Mouse (Mus musculus) stomach, embryonic 16.5 days (tissue): ENCODE results near the gene Asnsd1. TPM values are rescaled to one million over a fixed set of nuclear protein-coding genes. Genes with fewer than 3 reads are reported as not detected.
"Not testable (repeated sequence)": the region's sequence is repeated elsewhere in the genome, so short reads cannot be mapped to it uniquely, and the experiment has no call there.

Experiments
- ATAC-seq: fragments of 200-750 bp; cut with Nextera tagmentation; 2 replicates; pipeline ENCODE4 v1.8.0; 2017; ENCODE audit warnings: moderate number of reproducible peaks, moderate TSS enrichment; ENCODE audit not compliant: insufficient read depth, low FRiP score
- H3K27ac ChIP-seq: fragments of 300-500 bp; sonication (generic); 2 replicates; pipeline ENCODE4 v1.5.1; 2014; ENCODE audit warnings: low read length
- H3K27me3 ChIP-seq: fragments of 300-500 bp; sonication (generic); 2 replicates; pipeline ENCODE4 v1.6.1; 2014; ENCODE audit warnings: low read length, control low read depth, mixed read lengths; ENCODE audit not compliant: control insufficient read depth, insufficient read depth
- H3K36me3 ChIP-seq: fragments of 300-500 bp; sonication (generic); 2 replicates; pipeline ENCODE4 v1.6.1; 2014; ENCODE audit warnings: low read length; ENCODE audit not compliant: control insufficient read depth, insufficient read depth
- H3K4me1 ChIP-seq: fragments of 300-500 bp; sonication (generic); 2 replicates; pipeline ENCODE4 v1.6.1; 2014; ENCODE audit warnings: low read length, control low read depth, mixed read lengths; ENCODE audit not compliant: control insufficient read depth, insufficient read depth
- H3K4me2 ChIP-seq: fragments of 300-500 bp; sonication (generic); 2 replicates; pipeline ENCODE4 v1.6.1; 2014; ENCODE audit warnings: low read depth, low read length, mixed read lengths
- H3K4me3 ChIP-seq: fragments of 300-500 bp; sonication (generic); replicated peaks from 2 replicates; pipeline ENCODE4 v1.5.1; 2014; ENCODE audit warnings: mild to moderate bottlenecking, low read length
- H3K9ac ChIP-seq: fragments of 300-500 bp; sonication (generic); 2 replicates; pipeline ENCODE4 v1.6.1; 2014; ENCODE audit warnings: low read length
- H3K9me3 ChIP-seq: fragments of 300-500 bp; sonication (generic); replicated peaks from 2 replicates; pipeline ENCODE4 v1.6.1; 2016; ENCODE audit warnings: low read length, control low read depth; ENCODE audit not compliant: control insufficient read depth
- WGBS: fragments of 180-500 bp; shearing (Covaris S2); extraction: QIAGEN DNeasy Blood & Tissue Kit; methylation state at CpG from one replicate; pipeline ENCODE4 v1.1.7; 2014; 5-methylcytosine and 5-hydroxymethylcytosine counted together
- polyA plus RNA-seq: library from polyadenylated mRNA; unstranded; fragments of >200 nt; fragmentation: Nextera tagmentation; extraction: Ambion mirVana; gene quantifications from 2 replicates; pipeline ENCODE4 v1.2.1, GENCODE M21; 2015

Asnsd1 gene
- 67.5 and 67.6 TPM in 2 replicates for polyA plus RNA-seq

DNA sequence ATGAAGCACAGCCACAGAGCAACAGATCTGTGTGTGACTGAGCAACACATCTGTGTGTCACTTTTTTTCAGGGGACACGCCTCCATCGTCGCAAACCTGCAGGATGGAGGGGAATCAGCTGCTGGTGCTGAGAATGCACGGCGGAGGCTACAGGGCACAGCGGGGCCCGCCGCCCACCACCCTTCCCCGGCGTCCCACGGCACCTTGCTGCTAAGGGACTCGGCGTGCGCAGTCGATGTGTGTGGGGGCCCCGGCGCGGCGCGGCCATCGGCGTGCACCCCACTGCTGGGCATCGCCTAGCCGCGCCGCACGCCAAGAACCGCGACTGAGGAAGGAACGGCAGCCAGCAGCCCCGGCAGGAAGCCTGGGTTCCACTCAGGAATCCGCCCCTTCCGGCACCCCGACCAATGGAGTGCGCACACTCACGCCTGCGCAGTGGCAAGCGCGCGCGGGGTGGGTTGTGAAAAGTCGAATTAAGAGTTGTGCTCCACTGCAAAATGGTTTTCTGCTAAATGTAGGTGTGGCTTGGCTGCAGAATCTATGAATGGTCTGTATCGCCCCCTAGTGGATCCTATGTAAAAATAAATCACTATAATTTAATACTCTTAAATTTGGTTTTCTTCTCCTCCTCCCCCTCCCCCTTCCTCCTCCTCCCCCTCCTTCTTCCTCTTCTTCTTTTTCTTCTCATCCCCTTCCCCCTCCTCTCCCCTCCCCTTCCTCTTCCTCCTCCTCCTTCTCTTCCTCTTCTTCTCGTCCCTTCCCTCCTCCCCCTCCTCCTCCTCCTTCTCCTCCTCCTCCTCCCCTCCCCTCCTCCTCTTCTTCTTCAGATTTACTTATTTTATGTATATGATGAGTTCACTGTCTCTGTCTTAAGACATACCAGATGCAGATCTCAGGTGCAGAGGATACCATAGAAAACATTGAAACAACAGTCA, at the start of gene Asnsd1, which contains the start of the genes Asdurf and Gm28551:
Gene Asnsd1 (minus strand): TSS at position 426 of the 935 bp plus-strand sequence.
Gene Asdurf (minus strand): TSS at position 293 of the 935 bp plus-strand sequence.
Gene Gm28551 (minus strand): TSS at position 341 of the 935 bp plus-strand sequence.
- H3K27ac ChIP-seq = peak within 1 kb of the TSS; percentile 86
- H3K9me3 ChIP-seq = no peaks in the 10 kb centered on the region
- peaks cover 14% of the 10 kb centered on the region for H3K36me3 ChIP-seq
- 0% methylated on average over 42 of the region's 44 CpGs for WGBS
- H3K4me1 ChIP-seq = peaks cover 5% of the 10 kb centered on the region; the same call in 1 of the 2 replicates
- peak; percentile 100 for ATAC-seq
- H3K4me3 ChIP-seq = peak within 1 kb of the TSS; percentile 92
- peak within 1 kb of the TSS; percentile 97 for H3K9ac ChIP-seq
- H3K27me3 ChIP-seq = no peaks in the 10 kb centered on the region
- peak within 1 kb of the TSS; percentile 58 for H3K4me2 ChIP-seq

DNA sequence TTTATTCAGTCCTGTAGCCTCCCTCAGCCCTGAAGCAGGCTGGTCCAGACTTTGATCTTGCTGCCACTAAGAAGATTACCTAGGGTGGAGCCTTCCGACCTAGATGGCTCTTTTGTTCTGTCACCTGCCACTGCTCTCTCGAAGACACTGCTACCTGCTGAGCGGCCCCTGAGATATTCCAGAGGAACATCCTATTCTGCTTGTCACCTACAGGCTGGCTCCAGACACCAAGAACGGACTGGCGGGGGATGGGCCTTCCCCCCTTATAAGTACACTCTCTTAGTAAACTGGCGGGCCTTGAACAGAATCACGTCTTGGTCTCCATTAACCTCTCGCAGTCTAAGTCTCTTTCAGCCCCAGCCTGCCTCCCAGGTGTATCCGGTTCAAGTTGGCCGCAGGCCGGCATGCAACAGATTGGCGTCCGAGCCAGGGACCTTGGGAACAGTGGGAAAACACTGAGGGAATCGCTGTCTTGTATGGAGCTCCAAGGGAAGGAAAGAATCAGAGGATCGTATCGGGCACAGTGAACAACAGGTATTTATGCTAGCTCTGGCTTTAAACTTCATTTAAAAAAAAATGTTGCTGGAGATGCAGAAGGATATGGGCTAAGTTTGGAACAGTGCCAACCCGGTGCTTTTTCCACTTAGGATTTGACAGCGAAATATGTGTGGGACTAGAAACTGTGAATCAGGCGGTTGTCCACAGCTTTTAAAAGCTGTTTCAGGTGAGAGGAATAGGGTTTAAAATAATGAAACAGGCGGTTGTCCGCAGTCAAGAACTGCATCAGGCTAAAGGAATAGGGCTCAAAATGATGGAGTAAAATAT, 41.6 kb upstream of the Asnsd1 start:
- not testable (repeated sequence) for H3K4me1 ChIP-seq, H3K27ac ChIP-seq, H3K36me3 ChIP-seq, H3K27me3 ChIP-seq, H3K9ac ChIP-seq, ATAC-seq, H3K4me3 ChIP-seq, H3K9me3 ChIP-seq
- H3K4me2 ChIP-seq = peak overlapping the region; percentile 32; the same call in 1 of the 2 replicates
- 28% methylated on average over 21 of the region's 21 CpGs for WGBS

DNA sequence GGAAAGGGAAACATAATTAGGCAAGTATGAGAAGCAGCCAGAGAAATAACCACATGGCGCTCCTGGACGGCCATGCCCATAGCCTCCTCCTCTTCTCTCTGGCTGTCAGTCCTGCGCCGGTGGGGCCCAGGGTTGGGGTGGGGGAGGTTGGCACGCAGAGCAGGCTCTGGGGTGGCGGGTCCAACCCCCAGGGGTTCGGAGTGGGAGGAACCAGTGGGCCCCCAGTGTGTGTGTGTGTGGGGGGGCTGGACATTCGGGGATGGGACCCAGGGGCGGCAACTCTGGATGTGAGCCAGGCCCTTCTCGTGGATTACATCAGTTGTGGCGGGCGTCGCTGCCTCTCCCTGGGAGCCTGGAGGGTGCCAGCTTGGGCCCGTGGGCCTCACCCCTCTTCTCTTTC, 36.2 kb upstream of the Asnsd1 start:
- Histone ChIP-seq H3K4me3 (no peak overlapping the region), H3K27ac (no peak overlapping the region), H3K36me3 (no peaks in the 10 kb centered on the region), H3K9ac (no peak overlapping the region), H3K27me3 (no peaks in the 10 kb centered on the region), H3K4me1 (no peaks in the 10 kb centered on the region), H3K4me2 (no peak overlapping the region), H3K9me3 (peaks cover 3% of the 10 kb centered on the region; the same call in 1 of the 2 replicates)
- no peak for ATAC-seq
- WGBS = 90% methylated on average over 13 of the region's 14 CpGs

DNA sequence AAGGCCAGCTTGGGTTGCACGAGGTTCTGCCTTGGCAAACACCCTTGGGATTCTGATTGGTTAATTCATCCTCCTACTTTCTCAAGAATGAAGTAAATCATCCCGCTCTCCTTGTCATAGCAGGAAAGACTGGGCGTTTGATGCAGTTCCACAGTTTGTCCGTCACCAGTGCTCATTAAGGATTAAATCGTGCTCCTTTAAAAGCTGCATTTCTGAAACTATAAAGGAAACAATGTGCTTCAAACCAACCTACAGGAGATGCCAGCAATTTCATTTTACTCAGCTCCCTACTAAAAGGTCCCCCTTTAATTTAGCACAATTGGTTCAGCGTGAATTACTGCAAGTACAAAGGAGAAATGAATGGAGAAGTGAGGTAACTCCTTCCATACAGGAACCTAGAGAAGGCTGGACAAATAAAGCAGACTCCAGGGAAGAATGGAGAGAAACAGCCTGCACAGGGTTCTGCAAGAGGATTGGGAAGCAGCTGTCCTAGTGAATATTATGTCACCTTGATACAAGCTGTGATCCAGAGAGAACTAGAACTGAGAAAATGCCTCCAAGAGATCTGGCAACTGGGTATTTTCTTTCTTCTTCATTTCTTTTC, 31.6 kb upstream of the Asnsd1 start:
- no peak for ATAC-seq
- Histone ChIP-seq H3K27ac (no peak overlapping the region), H3K36me3 (no peaks in the 10 kb centered on the region), H3K9me3 (no peaks in the 10 kb centered on the region), H3K4me1 (no peaks in the 10 kb centered on the region), H3K4me3 (no peak overlapping the region), H3K27me3 (no peaks in the 10 kb centered on the region), H3K9ac (no peak overlapping the region), H3K4me2 (no peak overlapping the region)
- WGBS = 67% methylated on average over 6 of the region's 6 CpGs

DNA sequence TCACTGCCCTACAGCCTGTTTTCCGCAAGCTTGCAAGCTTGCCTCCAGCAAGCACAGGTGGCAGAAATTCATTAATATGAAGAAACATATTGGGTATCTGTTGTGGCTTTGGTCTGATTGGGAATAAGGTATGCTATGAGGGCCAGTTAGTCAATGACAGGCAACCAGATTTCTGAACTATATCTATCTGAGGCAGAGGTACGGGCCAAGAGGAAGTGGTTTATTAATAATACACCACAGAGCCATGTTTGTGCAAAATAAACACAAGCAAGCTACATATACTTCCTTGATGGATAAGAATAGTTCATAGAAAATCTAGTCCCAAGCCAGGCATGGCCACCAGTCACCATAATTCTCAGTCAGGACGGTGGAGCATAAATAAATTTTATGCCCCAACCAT, 25.2 kb upstream of the Asnsd1 start:
- Histone ChIP-seq H3K4me1 (no peaks in the 10 kb centered on the region), H3K27me3 (no peaks in the 10 kb centered on the region), H3K4me2 (no peak overlapping the region), H3K9ac (no peak overlapping the region), H3K9me3 (no peaks in the 10 kb centered on the region), H3K27ac (no peak overlapping the region), H3K4me3 (no peak overlapping the region), H3K36me3 (no peaks in the 10 kb centered on the region)
- 68% methylated on average over 3 of the region's 3 CpGs for WGBS
- no peak for ATAC-seq

DNA sequence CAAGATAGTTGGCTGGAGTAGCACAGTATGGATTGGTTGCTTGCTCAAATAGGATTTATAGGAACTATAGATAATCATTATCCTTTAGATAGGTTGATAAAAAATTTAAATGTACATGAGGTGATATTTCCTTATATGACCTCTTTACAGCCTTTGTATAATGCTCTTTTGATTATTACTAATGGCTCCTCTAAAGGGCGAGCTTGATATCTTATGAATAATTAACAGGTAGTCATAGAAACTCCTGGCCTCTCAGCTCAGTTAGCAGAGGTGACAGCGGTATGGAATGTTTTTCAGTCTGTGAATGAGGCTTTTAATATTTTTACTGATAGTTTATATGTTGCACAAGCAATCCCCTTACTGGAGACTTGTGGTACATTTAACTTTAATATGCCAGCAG, 23.4 kb upstream of the Asnsd1 start:
- H3K27ac ChIP-seq, H3K9ac ChIP-seq, H3K4me1 ChIP-seq, H3K4me3 ChIP-seq, H3K9me3 ChIP-seq, H3K36me3 ChIP-seq, ATAC-seq, H3K4me2 ChIP-seq, H3K27me3 ChIP-seq: not testable (repeated sequence)
- 62% methylated on average over 2 of the region's 2 CpGs for WGBS

DNA sequence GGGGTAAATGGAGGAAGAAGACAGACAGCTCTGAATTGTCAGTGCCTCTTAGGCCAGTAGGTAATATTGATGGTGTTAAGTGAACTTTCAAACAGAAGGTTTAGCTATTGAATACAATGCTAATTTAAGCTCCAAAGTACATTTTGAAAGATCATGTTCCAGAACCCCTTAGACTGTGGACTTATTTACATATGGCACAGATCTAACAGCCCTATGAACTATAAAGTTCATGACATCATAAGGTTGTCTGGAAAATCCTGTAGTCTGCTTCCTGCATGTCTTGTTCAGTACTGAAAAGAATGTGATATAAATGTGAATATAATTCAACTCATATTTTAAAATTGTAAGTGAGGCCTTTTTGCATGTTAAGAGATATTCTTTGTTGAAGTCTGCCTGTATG, 6.4 kb upstream of the Asnsd1 start:
- H3K4me3 ChIP-seq = no peak overlapping the region
- H3K4me2 ChIP-seq = no peak overlapping the region
- H3K36me3 ChIP-seq = no peaks in the 10 kb centered on the region
- ATAC-seq = no peak
- H3K27me3 ChIP-seq = no peaks in the 10 kb centered on the region
- H3K9me3 ChIP-seq = no peaks in the 10 kb centered on the region
- no peaks in the 10 kb centered on the region for H3K4me1 ChIP-seq
- no peak overlapping the region for H3K9ac ChIP-seq
- no peak overlapping the region for H3K27ac ChIP-seq

DNA sequence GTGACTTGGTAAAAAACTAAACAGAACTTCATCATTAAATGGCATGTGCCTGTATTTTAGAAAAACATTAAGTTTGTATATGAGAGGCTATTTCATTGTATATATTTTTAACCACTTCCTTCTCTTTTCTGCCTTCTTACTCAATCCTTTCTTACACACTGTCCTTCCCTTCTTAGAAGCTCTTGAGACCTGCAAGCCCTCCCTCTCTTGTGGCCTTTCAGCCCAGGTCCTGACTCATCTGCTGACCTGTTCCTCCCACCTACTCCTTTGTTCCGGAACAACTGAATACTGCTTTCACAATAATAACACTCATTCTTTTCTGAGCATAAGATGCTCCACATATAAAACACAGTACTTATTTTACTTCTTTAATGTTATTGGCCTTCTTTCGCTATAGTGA, 11.5 kb downstream of the Asnsd1 start:
- H3K9me3 ChIP-seq = peaks cover 8% of the 10 kb centered on the region
- ATAC-seq = no peak
- no peak overlapping the region for H3K4me3 ChIP-seq
- no peak overlapping the region for H3K27ac ChIP-seq
- no peaks in the 10 kb centered on the region for H3K4me1 ChIP-seq
- no peak overlapping the region for H3K4me2 ChIP-seq
- no peak overlapping the region for H3K9ac ChIP-seq
- no peaks in the 10 kb centered on the region for H3K27me3 ChIP-seq
- WGBS = 96% methylated on average over 2 of the region's 2 CpGs
- H3K36me3 ChIP-seq = peaks cover 28% of the 10 kb centered on the region
